Mouse (Mus musculus) hindbrain, embryonic 14.5 days (tissue): Measurements from ENCODE around the gene Col5a1. TPM values are rescaled to one million over a fixed set of nuclear protein-coding genes. Genes with fewer than 3 reads are reported as not detected.

Experiments
- ATAC-seq: fragments of 200-750 bp; cut with Nextera tagmentation; 2 replicates; pipeline ENCODE4 v1.8.0; 2017; ENCODE audit warnings: moderate number of reproducible peaks, mild to moderate bottlenecking, moderate TSS enrichment, moderate library complexity; ENCODE audit not compliant: low FRiP score
- DNase-seq: peaks from one replicate; pipeline ENCODE4 v3.0.0-alpha.2; 2015; ENCODE audit warnings: low spot score
- H3K27ac ChIP-seq: fragments of 300-500 bp; sonication (generic); 2 replicates; pipeline ENCODE4 v1.5.1; 2014; ENCODE audit warnings: mild to moderate bottlenecking, moderate library complexity
- H3K27me3 ChIP-seq: fragments of 300-500 bp; sonication (generic); 2 replicates; pipeline ENCODE4 v1.6.1; 2014; ENCODE audit warnings: mild to moderate bottlenecking, low read length, mixed read lengths; ENCODE audit not compliant: control insufficient read depth, insufficient read depth
- H3K36me3 ChIP-seq: fragments of 300-500 bp; sonication (generic); replicated peaks from 2 replicates; pipeline ENCODE4 v1.6.1; 2014; ENCODE audit not compliant: control insufficient read depth, insufficient read depth
- H3K4me1 ChIP-seq: fragments of 300-500 bp; sonication (generic); replicated peaks from 2 replicates; pipeline ENCODE4 v1.6.1; 2014; ENCODE audit warnings: antibody characterized with exemption, low read length, mixed read lengths; ENCODE audit not compliant: control insufficient read depth, insufficient read depth
- H3K4me2 ChIP-seq: fragments of 300-500 bp; sonication (generic); replicated peaks from 2 replicates; pipeline ENCODE4 v1.6.1; 2014; ENCODE audit warnings: mild to moderate bottlenecking, moderate library complexity
- H3K4me3 ChIP-seq: fragments of 300-500 bp; sonication (generic); replicated peaks from 2 replicates; pipeline ENCODE4 v1.5.1; 2014; ENCODE audit warnings: mild to moderate bottlenecking, low read length
- H3K9ac ChIP-seq: fragments of 300-500 bp; sonication (generic); 2 replicates; pipeline ENCODE4 v1.6.1; 2014
- H3K9me3 ChIP-seq: fragments of 300-500 bp; sonication (generic); 2 replicates; pipeline ENCODE4 v1.6.1; 2016; ENCODE audit warnings: low read length; ENCODE audit not compliant: control insufficient read depth
- WGBS: fragments of 180-500 bp; shearing (Covaris S2); extraction: QIAGEN DNeasy Blood & Tissue Kit; methylation state at CpG from one replicate; pipeline ENCODE4 v1.1.7; 2014; 5-methylcytosine and 5-hydroxymethylcytosine counted together
- polyA plus RNA-seq: library from polyadenylated mRNA; unstranded; fragments of >200 nt; fragmentation: Nextera tagmentation; extraction: Ambion mirVana; gene quantifications from 2 replicates; pipeline ENCODE4 v1.2.1, GENCODE M21; 2014

Gene Col5a1
- polyA plus RNA-seq, 1 experiment from 2014 or later: 14.7 TPM

DNA sequence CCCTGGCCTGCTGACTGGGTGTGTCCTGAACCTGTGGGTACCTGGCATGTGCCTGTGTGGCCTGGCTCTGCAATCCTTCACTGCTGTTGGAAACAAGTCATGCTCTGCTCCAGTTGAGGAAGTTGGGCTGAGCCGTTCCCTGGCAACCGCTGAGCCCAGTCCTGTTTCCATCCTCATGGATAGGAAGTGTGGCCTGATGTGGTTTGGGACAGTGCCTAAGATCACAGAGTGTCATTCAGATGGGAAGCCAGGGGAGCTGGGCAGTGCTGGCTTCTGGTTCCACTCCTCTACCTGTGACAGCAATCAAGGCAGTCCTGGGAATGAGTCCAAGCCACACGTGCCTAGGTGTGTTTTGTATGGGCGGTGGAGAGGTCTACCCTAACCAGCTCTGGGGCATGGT lies 53.2 kb downstream of the Col5a1 start:
- Histone ChIP-seq H3K27ac (no peak overlapping the region; the same call in 1 of the 2 replicates), H3K9ac (no peak overlapping the region), H3K4me2 (no peak overlapping the region), H3K36me3 (no peaks in the 10 kb centered on the region), H3K27me3 (no peaks in the 10 kb centered on the region), H3K4me3 (no peak overlapping the region), H3K9me3 (no peaks in the 10 kb centered on the region), H3K4me1 (0 out of 2 replicates have a peak, but pooled peaks cover 4% of the 10 kb centered on the region)
- no peak for ATAC-seq
- WGBS: 87% methylated on average over 4 of the region's 4 CpGs
- no peak for DNase-seq

DNA sequence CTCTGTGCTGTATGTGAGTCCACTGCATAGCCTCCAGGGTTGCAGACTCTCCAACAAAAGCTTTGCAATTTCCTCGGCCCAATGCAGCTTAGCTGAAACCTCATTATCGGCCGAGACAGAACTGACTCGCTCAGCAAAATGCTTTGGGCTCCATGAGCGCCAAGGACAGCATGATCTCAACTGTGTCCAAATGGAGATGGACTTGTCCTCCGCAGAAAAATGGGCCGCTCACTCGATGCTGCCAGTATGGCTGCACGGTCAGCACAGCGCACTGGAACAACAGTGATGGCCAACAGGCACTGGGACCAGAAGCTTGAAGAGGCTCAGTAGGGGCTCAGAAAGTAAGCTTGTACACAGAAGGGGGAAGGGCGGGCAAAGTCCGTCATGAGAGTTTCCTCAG lies 53.9 kb downstream of the Col5a1 start:
- Histone ChIP-seq H3K27ac (peak overlapping the region; percentile 38), H3K27me3 (no peaks in the 10 kb centered on the region), H3K4me1 (0 out of 2 replicates have a peak, but pooled peaks cover 4% of the 10 kb centered on the region), H3K36me3 (no peaks in the 10 kb centered on the region), H3K4me3 (no peak overlapping the region), H3K4me2 (no peak overlapping the region), H3K9me3 (no peaks in the 10 kb centered on the region), H3K9ac (no peak overlapping the region)
- ATAC-seq (no peak), DNase-seq (no peak)
- 81% methylated on average over 12 of the region's 12 CpGs for WGBS

DNA sequence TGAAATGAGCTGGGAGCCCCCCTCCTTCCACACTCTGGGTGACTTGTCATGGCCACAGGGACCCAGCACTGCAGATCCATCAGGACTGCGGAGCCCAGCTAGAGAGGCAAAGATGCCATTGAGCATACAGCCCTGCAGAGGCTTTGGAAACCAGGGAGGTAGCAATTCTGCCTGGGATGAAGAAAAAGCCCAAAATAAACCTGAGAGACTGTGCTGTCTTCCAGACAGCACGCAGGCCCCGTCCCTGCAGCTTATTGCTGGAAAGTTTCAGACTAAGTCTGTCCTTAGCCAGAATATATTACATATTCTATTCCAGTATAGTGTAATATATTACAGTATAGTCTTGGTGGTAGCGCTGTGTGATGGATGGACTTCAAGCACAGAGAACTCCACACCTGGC lies 61.0 kb downstream of the Col5a1 start:
- DNase-seq: no peak
- WGBS: 96% methylated on average over 4 of the region's 4 CpGs
- no peak overlapping the region for H3K4me2 ChIP-seq
- no peak for ATAC-seq
- H3K27me3 ChIP-seq: no peaks in the 10 kb centered on the region
- H3K9ac ChIP-seq: no peak overlapping the region
- H3K4me3 ChIP-seq: no peak overlapping the region
- no peaks in the 10 kb centered on the region for H3K4me1 ChIP-seq
- H3K36me3 ChIP-seq: no peaks in the 10 kb centered on the region
- H3K9me3 ChIP-seq: no peaks in the 10 kb centered on the region
- no peak overlapping the region for H3K27ac ChIP-seq

DNA sequence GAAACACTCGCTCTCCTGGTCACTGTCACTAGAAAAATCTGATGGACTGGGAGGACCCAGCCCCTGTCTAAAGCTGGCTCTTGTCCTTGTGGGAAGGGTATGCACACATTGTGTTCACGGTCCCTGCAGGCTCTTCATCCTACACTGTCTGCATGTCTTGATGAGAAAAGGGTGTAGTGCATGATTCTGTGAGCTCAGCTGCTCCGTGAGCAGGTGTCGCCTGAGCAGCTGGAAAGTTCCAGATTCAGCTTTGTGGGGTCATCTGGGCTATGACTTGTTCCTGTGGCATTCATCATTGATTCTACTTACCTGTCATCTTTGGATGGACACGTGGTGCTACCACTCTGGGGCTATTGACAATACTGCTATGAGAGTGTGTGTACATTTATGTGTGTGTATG lies 61.7 kb downstream of the Col5a1 start:
- H3K27me3 ChIP-seq: no peaks in the 10 kb centered on the region
- ATAC-seq (no peak), DNase-seq (no peak)
- H3K27ac ChIP-seq: no peak overlapping the region
- no peak overlapping the region for H3K4me2 ChIP-seq
- H3K9ac ChIP-seq: no peak overlapping the region
- no peak overlapping the region for H3K4me3 ChIP-seq
- no peaks in the 10 kb centered on the region for H3K4me1 ChIP-seq
- 83% methylated on average over 5 of the region's 5 CpGs for whole genome bisulfite sequencing
- no peaks in the 10 kb centered on the region for H3K9me3 ChIP-seq
- no peaks in the 10 kb centered on the region for H3K36me3 ChIP-seq

DNA sequence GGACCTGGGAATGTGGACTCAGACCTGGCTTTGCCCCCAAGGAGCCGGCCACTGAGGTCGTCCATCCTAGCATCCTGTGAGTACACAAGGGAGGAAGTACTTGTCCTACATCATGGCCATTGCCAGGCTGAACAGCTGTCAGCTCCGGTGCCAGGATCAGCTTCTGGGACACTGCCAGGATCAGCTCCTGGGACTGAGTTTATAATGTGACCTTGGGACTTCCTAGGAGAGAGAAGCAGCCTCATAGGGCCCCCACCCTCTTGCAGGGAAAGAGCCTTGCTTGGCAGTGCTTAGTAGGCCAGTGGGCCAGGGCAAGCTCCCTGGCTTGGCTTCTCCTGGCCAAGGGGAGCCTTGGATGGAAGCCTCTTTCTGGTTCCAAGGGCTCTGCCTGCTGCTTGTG lies 67.6 kb downstream of the Col5a1 start:
- Histone ChIP-seq H3K9me3 (no peaks in the 10 kb centered on the region), H3K27ac (no peak overlapping the region)
- ATAC-seq: no peak

DNA sequence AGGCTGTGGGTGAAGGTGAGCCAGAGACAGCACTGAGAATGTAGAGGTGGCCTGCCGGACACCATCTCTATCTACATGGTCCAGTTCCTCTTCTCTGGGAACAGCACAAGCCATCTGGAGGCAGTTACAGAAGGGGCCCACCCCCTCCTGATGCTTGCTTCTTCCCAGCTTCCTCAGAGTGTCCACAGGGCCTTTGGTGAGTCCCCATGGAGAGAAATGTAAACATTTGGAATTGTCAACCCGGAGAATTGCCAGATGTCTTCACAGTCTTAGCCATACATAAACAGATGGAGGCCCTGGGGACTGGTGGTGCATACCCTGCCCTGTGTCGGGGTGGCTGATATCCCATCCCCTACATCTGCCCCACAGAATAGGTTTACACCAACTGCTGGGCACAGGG lies 68.7 kb downstream of the Col5a1 start:
- H3K4me2 ChIP-seq: no peak overlapping the region
- no peak overlapping the region for H3K4me3 ChIP-seq
- peaks cover 21% of the 10 kb centered on the region for H3K4me1 ChIP-seq
- no peaks in the 10 kb centered on the region for H3K27me3 ChIP-seq
- no peaks in the 10 kb centered on the region for H3K9me3 ChIP-seq
- no peak overlapping the region for H3K27ac ChIP-seq
- no peak for ATAC-seq
- DNase-seq: no peak
- H3K36me3 ChIP-seq: no peaks in the 10 kb centered on the region
- H3K9ac ChIP-seq: no peak overlapping the region
- WGBS: 66% methylated on average over 3 of the region's 3 CpGs

More for the DNA sequence above, 67.6 kb downstream of the Col5a1 start:
- H3K4me2 ChIP-seq: no peak overlapping the region
- DNase-seq: no peak
- WGBS: 78% methylated on average over 3 of the region's 3 CpGs
- H3K4me1 ChIP-seq: peaks cover 21% of the 10 kb centered on the region
- no peaks in the 10 kb centered on the region for H3K27me3 ChIP-seq
- H3K36me3 ChIP-seq: no peaks in the 10 kb centered on the region
- H3K4me3 ChIP-seq: no peak overlapping the region
- H3K9ac ChIP-seq: no peak overlapping the region

DNA sequence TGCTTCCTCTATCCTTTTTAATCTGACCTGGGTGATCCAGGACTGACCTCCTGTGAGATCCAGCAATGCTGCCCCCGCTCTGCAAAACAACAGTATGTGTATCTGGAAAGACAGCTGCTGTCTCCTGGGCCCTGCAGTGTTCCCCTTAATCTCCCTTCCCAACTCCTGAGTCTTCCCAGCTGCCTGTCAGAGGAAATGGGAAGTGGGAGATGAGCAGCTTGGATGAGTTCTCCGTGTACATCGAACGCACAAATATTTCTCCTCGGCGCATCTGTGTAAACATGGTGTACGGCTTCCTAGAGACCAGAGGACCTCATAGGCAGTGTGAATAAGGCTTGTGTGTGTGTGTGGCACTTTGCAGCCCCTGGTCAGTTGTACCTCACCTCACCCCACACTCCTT lies 70.5 kb downstream of the Col5a1 start:
- no peak overlapping the region for H3K9ac ChIP-seq
- 75% methylated on average over 7 of the region's 7 CpGs for WGBS
- H3K4me1 ChIP-seq: peaks cover 21% of the 10 kb centered on the region
- no peak overlapping the region for H3K4me3 ChIP-seq
- no peak overlapping the region for H3K4me2 ChIP-seq
- H3K27me3 ChIP-seq: no peaks in the 10 kb centered on the region
- no peak overlapping the region for H3K27ac ChIP-seq
- no peaks in the 10 kb centered on the region for H3K36me3 ChIP-seq
- ATAC-seq (no peak), DNase-seq (no peak)
- H3K9me3 ChIP-seq: no peaks in the 10 kb centered on the region

DNA sequence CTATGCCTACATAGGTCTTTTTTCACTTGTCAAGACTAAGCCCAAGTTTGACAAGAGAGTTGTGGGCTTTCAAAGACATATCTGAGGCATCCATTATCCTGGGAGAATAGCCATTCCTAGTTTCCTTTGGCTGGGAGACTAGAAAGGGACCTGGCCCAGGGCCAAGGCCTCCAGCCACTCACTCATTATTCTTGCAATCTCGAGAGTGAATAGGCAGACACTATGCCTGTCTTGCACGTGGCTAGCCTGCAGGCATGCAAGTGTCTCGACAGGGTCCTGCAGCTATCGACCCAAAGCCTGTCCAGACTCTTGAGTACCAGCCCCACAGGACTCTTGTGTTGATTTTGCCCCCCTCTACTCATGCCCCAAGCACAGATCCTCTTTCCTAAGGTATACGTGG lies 71.0 kb downstream of the Col5a1 start:
- no peak overlapping the region for H3K4me2 ChIP-seq
- H3K9me3 ChIP-seq: no peaks in the 10 kb centered on the region
- H3K27ac ChIP-seq: no peak overlapping the region
- no peak overlapping the region for H3K4me3 ChIP-seq
- H3K36me3 ChIP-seq: no peaks in the 10 kb centered on the region
- no peaks in the 10 kb centered on the region for H3K27me3 ChIP-seq
- no peak overlapping the region for H3K9ac ChIP-seq
- DNase-seq (no peak), ATAC-seq (no peak)
- peaks cover 21% of the 10 kb centered on the region for H3K4me1 ChIP-seq
- WGBS: 20% methylated on average over 5 of the region's 5 CpGs

DNA sequence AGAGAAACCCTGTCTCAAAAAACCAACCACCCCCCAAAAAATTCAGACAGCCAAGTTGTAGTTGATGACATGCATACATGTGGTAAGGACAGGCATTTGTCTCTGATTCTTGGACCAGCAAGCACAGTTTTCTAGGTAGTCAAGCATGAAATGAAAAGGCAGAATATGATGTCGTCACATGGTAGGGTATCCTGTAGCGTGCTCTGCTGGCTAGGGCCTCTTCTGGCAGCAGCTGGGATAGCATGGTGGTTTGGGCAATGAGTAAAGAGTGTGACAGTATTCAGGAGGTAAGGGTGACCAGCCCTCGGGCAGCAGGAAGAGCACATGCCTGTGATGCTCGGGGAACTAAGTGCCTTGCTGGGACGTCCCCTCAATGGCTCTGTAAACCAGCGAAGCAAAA lies 73.0 kb downstream of the Col5a1 start:
- no peak overlapping the region for H3K4me3 ChIP-seq
- no peaks in the 10 kb centered on the region for H3K9me3 ChIP-seq
- peaks cover 21% of the 10 kb centered on the region for H3K4me1 ChIP-seq
- 76% methylated on average over 6 of the region's 6 CpGs for WGBS
- no peak overlapping the region for H3K4me2 ChIP-seq
- no peak for ATAC-seq
- no peak for DNase-seq
- no peaks in the 10 kb centered on the region for H3K27me3 ChIP-seq
- no peaks in the 10 kb centered on the region for H3K36me3 ChIP-seq
- no peak overlapping the region for H3K27ac ChIP-seq
- H3K9ac ChIP-seq: no peak overlapping the region

DNA sequence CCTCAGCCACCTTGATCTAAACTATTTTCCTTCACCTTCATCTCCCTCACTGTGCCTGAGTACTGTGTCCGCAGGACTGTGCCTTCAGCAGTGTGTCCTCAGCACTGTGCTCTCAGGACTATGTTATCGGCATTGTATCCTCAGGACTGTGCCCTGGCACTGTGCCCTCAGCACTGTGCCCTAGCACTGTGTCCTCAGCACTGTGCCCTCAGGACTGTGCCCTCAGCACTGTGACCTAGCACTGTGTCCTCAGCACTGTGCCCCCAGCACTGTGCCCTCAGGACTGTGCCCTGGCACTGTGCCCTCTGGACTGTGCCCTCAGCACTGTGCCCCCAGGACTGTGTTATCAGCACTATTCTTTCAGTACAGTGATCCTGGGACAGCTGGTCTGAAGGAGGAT lies 75.0 kb downstream of the Col5a1 start:
- H3K27ac ChIP-seq: no peak overlapping the region
- WGBS: 86% methylated on average over 2 of the region's 2 CpGs
- H3K36me3 ChIP-seq: no peaks in the 10 kb centered on the region
- no peak for DNase-seq
- H3K27me3 ChIP-seq: no peaks in the 10 kb centered on the region
- no peaks in the 10 kb centered on the region for H3K9me3 ChIP-seq
- H3K4me1 ChIP-seq: peaks cover 16% of the 10 kb centered on the region
- no peak overlapping the region for H3K4me3 ChIP-seq
- H3K9ac ChIP-seq: no peak overlapping the region
- no peak overlapping the region for H3K4me2 ChIP-seq
- no peak for ATAC-seq
